Mouse (Mus musculus) embryonic facial prominence, embryonic 13.5 days (tissue): ENCODE results near the gene Pitx3. TPM values are rescaled to one million over a fixed set of nuclear protein-coding genes. Genes with fewer than 3 reads are reported as not detected.

Source experiments
- ATAC-seq: fragments of 200-750 bp; cut with Nextera tagmentation; 2 replicates; pipeline ENCODE4 v1.8.0; 2017; ENCODE audit warnings: low read depth; ENCODE audit not compliant: insufficient number of reproducible peaks, insufficient read depth, low FRiP score, low TSS enrichment
- H3K27ac ChIP-seq: fragments of 300-500 bp; sonication (generic); 2 replicates; pipeline ENCODE4 v1.5.1; 2015; ENCODE audit warnings: moderate library complexity, mild to moderate bottlenecking, inconsistent platforms
- H3K27me3 ChIP-seq: fragments of 300-500 bp; sonication (generic); 2 replicates; pipeline ENCODE4 v1.6.1; 2015; ENCODE audit warnings: mild to moderate bottlenecking, inconsistent platforms
- H3K36me3 ChIP-seq: fragments of 300-500 bp; sonication (generic); 2 replicates; pipeline ENCODE4 v1.6.1; 2015; ENCODE audit warnings: mild to moderate bottlenecking, inconsistent platforms
- H3K4me1 ChIP-seq: fragments of 300-500 bp; sonication (generic); 2 replicates; pipeline ENCODE4 v1.6.1; 2015; ENCODE audit warnings: inconsistent platforms
- H3K4me2 ChIP-seq: fragments of 300-500 bp; sonication (generic); 2 replicates; pipeline ENCODE4 v1.6.1; 2015; ENCODE audit warnings: moderate library complexity, mild to moderate bottlenecking, inconsistent platforms
- H3K4me3 ChIP-seq: fragments of 300-500 bp; sonication (generic); 2 replicates; pipeline ENCODE4 v1.5.1; 2015; ENCODE audit warnings: mild to moderate bottlenecking, inconsistent platforms
- H3K9ac ChIP-seq: fragments of 300-500 bp; sonication (generic); 2 replicates; pipeline ENCODE4 v1.6.1; 2015; ENCODE audit warnings: mild to moderate bottlenecking, inconsistent platforms
- H3K9me3 ChIP-seq: fragments of 300-500 bp; sonication (generic); 2 replicates; pipeline ENCODE4 v1.6.1; 2016; ENCODE audit warnings: inconsistent platforms
- WGBS: fragments of 180-500 bp; shearing (Covaris S2); methylation state at CpG from one replicate; pipeline ENCODE4 v1.1.7; 2015; ENCODE audit warnings: mixed read lengths; 5-methylcytosine and 5-hydroxymethylcytosine counted together
- polyA plus RNA-seq: library from polyadenylated mRNA; unstranded; fragments of >200 nt; fragmentation: Nextera tagmentation; extraction: Ambion mirVana; gene quantifications from 2 replicates; pipeline ENCODE4 v1.2.1, GENCODE M21; 2015

The Pitx3 gene
- polyA plus RNA-seq, 1 experiment from 2014 or later, result 2.5 TPM

GRCm38 (mm10) chr19:46099561-46099960 lies 48.6 kb downstream of the Pitx3 start:
- no peaks in the 10 kb centered on the region for H3K36me3 ChIP-seq
- no peak overlapping the region for H3K9ac ChIP-seq
- H3K4me2 ChIP-seq, result no peak overlapping the region
- no peak overlapping the region for H3K27ac ChIP-seq
- H3K4me1 ChIP-seq, result no peaks in the 10 kb centered on the region
- 91% methylated on average over 3 of the region's 3 CpGs for WGBS
- no peaks in the 10 kb centered on the region for H3K27me3 ChIP-seq
- no peak overlapping the region for H3K4me3 ChIP-seq
- no peak for ATAC-seq
- H3K9me3 ChIP-seq, result no peaks in the 10 kb centered on the region

- no peak overlapping the region for H3K27ac ChIP-seq
- WGBS, result 83% methylated on average over 5 of the region's 5 CpGs
- H3K4me3 ChIP-seq, result no peak overlapping the region
- no peaks in the 10 kb centered on the region for H3K9me3 ChIP-seq
- no peak overlapping the region for H3K4me2 ChIP-seq
- no peaks in the 10 kb centered on the region for H3K36me3 ChIP-seq
- no peak overlapping the region for H3K9ac ChIP-seq
- H3K27me3 ChIP-seq, result no peaks in the 10 kb centered on the region
- no peak for ATAC-seq
- H3K4me1 ChIP-seq, result no peaks in the 10 kb centered on the region
These were observed 51.7 kb downstream of the Pitx3 start for GRCm38 (mm10) chr19:46096396-46096795.

GRCm38 (mm10) chr19:46095291-46095690 lies 52.8 kb downstream of the Pitx3 start:
- Histone ChIP-seq H3K27ac (no peak overlapping the region), H3K36me3 (no peaks in the 10 kb centered on the region), H3K9ac (no peak overlapping the region), H3K9me3 (no peaks in the 10 kb centered on the region), H3K4me3 (no peak overlapping the region), H3K4me1 (no peaks in the 10 kb centered on the region), H3K27me3 (no peaks in the 10 kb centered on the region), H3K4me2 (no peak overlapping the region)
- 82% methylated on average over 4 of the region's 4 CpGs for WGBS
- ATAC-seq, result no peak

- Histone ChIP-seq H3K9ac (no peak overlapping the region), H3K4me3 (no peak overlapping the region), H3K4me2 (no peak overlapping the region), H3K4me1 (no peaks in the 10 kb centered on the region), H3K27me3 (no peaks in the 10 kb centered on the region), H3K9me3 (no peaks in the 10 kb centered on the region), H3K36me3 (no peaks in the 10 kb centered on the region), H3K27ac (no peak overlapping the region)
- WGBS, result 93% methylated on average over 2 of the region's 2 CpGs
- no peak for ATAC-seq
These were observed 54.0 kb downstream of the Pitx3 start for GRCm38 (mm10) chr19:46094144-46094543.

- Histone ChIP-seq H3K4me1 (no peaks in the 10 kb centered on the region), H3K27me3 (no peaks in the 10 kb centered on the region), H3K4me2 (no peak overlapping the region), H3K9ac (no peak overlapping the region), H3K4me3 (no peak overlapping the region), H3K36me3 (no peaks in the 10 kb centered on the region), H3K27ac (no peak overlapping the region), H3K9me3 (no peaks in the 10 kb centered on the region)
- no peak for ATAC-seq
- whole genome bisulfite sequencing, result 87% methylated on average over 4 of the region's 4 CpGs
These were observed 56.5 kb downstream of the Pitx3 start for GRCm38 (mm10) chr19:46091641-46092040.

- no peak overlapping the region for H3K9ac ChIP-seq
- no peaks in the 10 kb centered on the region for H3K27me3 ChIP-seq
- H3K4me2 ChIP-seq, result no peak overlapping the region
- no peaks in the 10 kb centered on the region for H3K4me1 ChIP-seq
- no peaks in the 10 kb centered on the region for H3K9me3 ChIP-seq
- no peak overlapping the region for H3K4me3 ChIP-seq
- H3K27ac ChIP-seq, result no peak overlapping the region
- 78% methylated on average over 7 of the region's 7 CpGs for WGBS
- H3K36me3 ChIP-seq, result peaks cover 32% of the 10 kb centered on the region
- no peak for ATAC-seq
These were observed 60.3 kb downstream of the Pitx3 start for GRCm38 (mm10) chr19:46087871-46088270.

GRCm38 (mm10) chr19:46086337-46086736 lies 61.8 kb downstream of the Pitx3 start:
- H3K27ac ChIP-seq, result no peak overlapping the region
- H3K36me3 ChIP-seq, result peaks cover 47% of the 10 kb centered on the region
- H3K9me3 ChIP-seq, result no peaks in the 10 kb centered on the region
- H3K4me1 ChIP-seq, result no peaks in the 10 kb centered on the region
- no peak overlapping the region for H3K4me2 ChIP-seq
- 58% methylated on average over 3 of the region's 3 CpGs for WGBS
- no peak overlapping the region for H3K4me3 ChIP-seq
- H3K27me3 ChIP-seq, result no peaks in the 10 kb centered on the region
- no peak overlapping the region for H3K9ac ChIP-seq
- ATAC-seq, result no peak

Other genes with a start within 250 kb of the Pitx3 start
- gene Armh3, start 149.8 kb downstream of the Pitx3 start, polyA plus RNA-seq, result 22.3 TPM in 2 replicates
- 7.3 and 7.4 TPM in 2 replicates for gene Hps6, start 144.8 kb downstream of the Pitx3 start, polyA plus RNA-seq
- 33.2 and 38.8 TPM in 2 replicates for gene Pprc1, start 103.4 kb downstream of the Pitx3 start, polyA plus RNA-seq
- 121 and 124 TPM in 2 replicates for gene Ldb1, start 103.1 kb downstream of the Pitx3 start, polyA plus RNA-seq
- gene Nolc1, start 72.5 kb downstream of the Pitx3 start, polyA plus RNA-seq, result 89.6 and 96.1 TPM in 2 replicates
- 0.25 and 0.28 TPM in 2 replicates for gene Elovl3, start 16.4 kb downstream of the Pitx3 start, polyA plus RNA-seq
- gene Gbf1, start 4.2 kb upstream of the Pitx3 start, polyA plus RNA-seq, result 66.1 and 67.6 TPM in 2 replicates
- 9.0 and 9.5 TPM in 2 replicates for gene Nfkb2, start 156.0 kb upstream of the Pitx3 start, polyA plus RNA-seq
- 5.0 and 6.0 TPM in 2 replicates for gene Psd, start 178.8 kb upstream of the Pitx3 start, polyA plus RNA-seq
- 15.1 and 16.5 TPM in 2 replicates for gene Fbxl15, start 179.9 kb upstream of the Pitx3 start, polyA plus RNA-seq
- gene Cuedc2, start 190.4 kb upstream of the Pitx3 start, polyA plus RNA-seq, result 177 and 188 TPM in 2 replicates
- gene Mfsd13a, start 192.8 kb upstream of the Pitx3 start, polyA plus RNA-seq, result 3.3 and 4.3 TPM in 2 replicates
- gene 2310034G01Rik, start 202.0 kb upstream of the Pitx3 start, polyA plus RNA-seq, result 1.5 and 2.3 TPM in 2 replicates
- gene Actr1a, start 247.4 kb upstream of the Pitx3 start, polyA plus RNA-seq, result 139 and 160 TPM in 2 replicates
- 38.5 and 39.3 TPM in 2 replicates for gene Sufu, start 248.6 kb upstream of the Pitx3 start, polyA plus RNA-seq